Mouse (Mus musculus) embryo, embryonic 11.5 days (tissue): ENCODE measurements at regions not wholly inside any gene's neighbourhood (a gene's known extent, or its start where the extent isn't known, plus 50 kb on each side); places are given as distances from the start of the nearest gene placed in this dataset.
A peak's percentile ranks its signal among the peaks of the same experiment; 100 is the strongest.
"Not testable (repeated sequence)": the region's sequence is repeated elsewhere in the genome, so short reads cannot be mapped to it uniquely, and the experiment has no call there.

ENCODE experiments used
- DNase-seq: peaks from one replicate; pipeline ENCODE4 v3.0.0-alpha.2; 2012; ENCODE audit warnings: low read depth, low spot score

DNA sequence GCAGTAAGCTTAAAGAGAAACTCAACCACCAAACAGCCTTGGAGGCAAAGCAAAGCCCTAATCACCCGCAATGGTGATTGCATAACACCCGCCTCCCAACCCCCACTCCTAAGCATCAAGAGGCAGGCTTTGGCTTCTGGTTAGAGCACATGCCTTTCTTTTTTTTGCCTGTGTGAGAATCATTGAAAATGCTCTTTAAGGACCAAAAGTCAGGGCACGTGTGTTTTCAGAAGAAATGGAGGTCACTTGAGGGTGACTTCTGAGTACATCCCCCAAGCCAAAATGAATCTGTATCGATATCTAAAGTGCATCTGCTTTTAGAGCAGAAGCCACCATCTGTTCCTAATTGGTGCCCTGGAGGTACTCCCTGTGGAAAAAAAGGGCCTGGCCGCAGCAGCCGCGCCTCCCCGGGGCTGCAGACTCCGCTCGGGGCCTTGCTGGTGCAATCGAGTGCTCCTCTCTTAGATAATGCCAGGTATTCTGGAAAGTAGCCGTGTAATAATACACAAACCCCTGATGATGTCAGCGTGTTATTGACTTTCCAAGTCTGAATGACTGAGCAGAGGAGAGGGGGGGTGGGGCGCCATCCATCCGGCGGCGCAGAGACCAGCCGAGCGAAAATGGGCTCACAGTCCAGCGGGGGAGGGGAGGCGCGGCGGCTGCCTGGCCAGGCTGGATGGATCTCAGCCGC is 140.7 kb upstream of the Tbl1xr1 start:
- DNase-seq = peak; percentile 92

DNA sequence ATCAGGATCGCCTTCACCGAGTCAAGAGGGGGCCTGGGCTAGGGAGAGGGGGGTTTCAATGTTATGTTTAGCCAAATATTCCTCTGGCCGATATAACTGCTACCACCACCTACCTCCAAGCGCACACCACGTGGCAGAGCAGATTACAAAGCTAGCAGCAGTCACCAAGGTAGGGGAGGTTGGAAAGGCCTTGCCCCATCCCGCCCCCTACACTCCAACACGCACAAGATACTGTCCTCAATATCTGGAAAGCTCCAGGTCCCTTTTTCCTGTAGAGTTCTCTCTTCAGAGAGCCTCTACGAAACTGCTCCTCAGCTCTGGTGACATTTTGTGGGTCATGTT is 140.2 kb upstream of the Tbl1xr1 start:
- no peak for DNase-seq

DNA sequence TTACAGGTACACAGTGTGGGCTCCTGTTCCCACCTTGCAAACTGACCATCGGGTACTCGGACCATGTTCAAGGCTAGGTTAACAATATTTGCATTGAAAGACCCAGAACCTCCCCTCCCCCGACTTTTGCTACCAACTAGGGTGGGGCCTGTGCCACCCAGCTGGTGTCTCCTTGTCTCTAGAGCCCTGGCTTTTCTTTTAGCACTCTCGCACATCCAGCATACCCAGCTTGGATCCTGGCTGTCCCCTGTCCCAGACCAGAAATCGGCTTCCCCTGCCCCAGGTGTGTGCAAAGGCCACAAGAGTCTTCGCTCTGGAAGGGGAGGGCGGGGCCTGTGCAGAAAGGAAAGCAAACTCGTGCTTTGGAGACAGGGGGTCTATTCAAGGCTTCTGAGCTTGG is 139.8 kb upstream of the Tbl1xr1 start:
- DNase-seq = no peak

DNA sequence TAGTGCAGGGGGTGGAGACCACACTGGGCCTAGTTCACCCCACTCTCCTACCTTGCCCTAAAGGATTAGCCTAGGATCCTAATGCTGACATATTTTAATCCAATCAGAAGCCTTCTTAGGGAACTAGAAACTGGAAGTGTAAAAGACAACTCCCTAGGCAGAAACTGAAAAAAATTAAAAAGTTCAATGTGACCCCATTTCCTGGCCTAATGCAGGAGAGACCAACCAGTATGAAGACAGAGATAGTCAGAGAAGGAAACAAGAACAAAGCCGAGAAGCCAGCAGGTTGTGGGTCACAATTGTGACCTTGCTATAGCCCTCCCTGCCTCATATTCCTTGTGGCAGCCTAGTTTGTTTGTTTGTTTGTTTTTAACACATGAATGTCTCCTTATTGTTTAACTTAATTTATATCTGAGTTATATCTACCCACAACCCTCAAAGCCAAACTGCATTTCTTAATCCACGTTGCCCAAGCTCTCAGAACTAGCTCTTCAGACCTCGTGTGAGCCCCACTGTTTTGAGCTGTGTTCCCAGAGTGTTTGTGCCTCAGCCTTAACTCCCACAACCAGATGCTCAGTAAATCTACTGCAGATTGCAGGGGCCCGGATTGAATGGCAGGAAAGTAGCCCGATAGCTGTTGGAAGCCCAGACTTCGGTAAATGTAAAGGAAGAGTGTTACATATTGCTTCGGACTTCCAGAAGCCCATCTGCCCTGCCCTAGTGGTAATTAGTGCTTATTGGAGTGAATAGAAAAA is 139.0 kb upstream of the Tbl1xr1 start:
- no peak for DNase-seq

DNA sequence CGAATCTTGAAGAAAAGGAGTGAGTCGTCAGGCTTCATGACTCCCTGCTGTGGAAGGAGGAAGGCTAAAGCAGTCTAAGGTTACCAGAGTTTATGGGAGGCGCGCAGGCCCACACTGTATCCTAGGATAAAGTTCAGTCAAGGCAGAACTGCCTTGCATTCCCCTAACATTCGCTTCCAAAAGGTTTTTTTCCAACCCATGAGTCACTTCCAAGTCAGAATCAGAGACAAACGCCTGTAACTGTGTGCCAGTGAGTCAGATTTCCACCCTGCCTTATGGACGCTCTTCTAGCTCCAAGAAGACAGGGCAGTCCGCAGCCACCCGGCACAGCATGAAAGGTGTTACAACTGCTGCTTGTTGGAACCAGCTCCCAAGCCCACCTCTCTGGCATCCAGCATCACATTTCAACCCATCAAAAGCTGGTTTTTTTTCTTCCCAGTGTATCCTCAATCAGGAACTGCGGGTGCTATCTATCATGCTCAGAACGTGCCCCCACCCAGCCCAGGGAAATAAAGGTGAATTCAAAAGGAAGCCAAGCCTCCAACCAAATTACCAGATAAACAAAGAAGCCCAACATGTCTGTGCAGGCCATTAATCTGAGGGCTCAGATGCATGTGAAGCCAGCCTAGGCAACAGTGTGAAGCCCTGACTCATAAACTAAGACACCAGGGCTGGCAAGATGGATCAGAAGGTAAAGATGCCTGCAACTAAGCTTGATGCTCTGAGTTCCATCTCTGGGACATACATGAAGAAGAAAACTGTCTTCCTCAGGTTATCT is 138.2 kb upstream of the Tbl1xr1 start:
- DNase-seq = no peak

DNA sequence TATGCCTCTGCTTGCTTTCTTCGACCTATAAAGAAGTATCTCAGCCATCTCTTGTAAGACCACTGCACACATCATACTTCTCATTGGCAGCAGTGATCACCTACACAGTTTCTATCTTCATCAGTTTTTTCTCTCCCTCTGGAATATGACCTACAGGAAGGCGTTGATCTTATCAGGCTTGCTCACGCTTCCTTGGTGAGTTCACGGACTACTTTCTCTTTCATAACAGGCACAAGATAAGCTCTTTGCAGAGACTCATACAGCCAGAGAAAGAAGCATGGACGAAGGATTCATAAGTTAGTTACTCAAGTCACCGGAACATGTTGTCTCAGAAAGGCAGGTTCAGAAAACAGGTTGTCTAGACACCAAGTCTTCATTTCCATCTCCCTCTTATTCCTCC is 136.7 kb upstream of the Tbl1xr1 start:
- no peak for DNase-seq

DNA sequence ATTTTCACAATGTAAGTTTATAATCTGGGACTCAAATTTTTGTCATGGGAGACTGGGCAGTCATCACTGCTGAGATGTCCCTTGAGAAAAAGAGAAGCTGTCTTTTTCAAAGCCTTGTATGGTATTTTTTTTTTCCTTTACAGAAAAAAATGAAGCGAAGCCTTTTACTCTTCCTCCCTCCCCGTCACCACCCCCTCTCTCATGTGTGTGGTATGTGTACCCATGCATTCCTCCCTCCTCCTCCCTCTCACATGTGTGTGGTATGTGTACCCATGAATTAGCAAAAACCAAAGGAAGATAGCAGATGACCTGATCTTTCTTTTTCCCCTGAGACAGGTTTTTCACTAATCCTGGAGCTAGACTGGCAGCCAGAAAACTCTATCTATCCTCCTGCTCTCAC is 134.9 kb upstream of the Tbl1xr1 start:
- DNase-seq = no peak

DNA sequence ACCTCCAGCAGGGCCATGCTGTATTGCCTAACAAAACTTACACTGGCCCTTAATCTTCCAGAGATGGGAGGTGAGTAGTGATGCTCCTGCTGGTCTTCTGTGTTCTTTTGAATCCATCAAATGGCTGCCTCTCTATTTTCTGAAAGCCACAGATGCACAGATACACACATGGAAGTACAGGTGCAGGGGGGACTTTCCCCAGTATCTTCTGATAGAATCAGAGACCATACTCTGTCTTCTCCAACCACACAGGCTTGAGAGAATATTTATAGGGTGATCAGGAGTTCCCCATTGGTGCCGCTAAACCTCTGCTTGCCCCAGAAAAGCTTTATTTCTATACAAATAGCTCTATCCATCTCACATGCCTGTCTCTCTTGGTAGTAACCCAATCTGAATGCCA is 133.5 kb upstream of the Tbl1xr1 start:
- no peak for DNase-seq

DNA sequence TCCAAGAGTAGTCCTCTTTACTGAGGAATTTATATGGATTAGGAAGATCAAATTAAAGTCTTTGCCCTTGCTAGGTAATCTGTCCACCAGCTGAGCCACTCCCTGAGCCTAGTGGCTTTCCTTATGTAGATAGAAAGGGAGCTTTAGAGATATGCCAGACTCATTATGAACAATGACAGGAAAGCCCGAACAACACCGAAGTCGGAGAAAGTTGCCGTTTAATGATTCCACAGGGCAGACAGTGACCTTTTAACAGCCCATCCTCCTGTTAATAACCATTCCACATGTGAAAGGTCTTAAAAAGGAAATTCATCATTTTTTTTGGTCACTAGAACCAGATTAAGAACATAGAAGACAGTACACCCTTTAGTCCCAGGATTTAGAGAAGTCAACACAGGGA is 130.7 kb upstream of the Tbl1xr1 start:
- DNase-seq = no peak

DNA sequence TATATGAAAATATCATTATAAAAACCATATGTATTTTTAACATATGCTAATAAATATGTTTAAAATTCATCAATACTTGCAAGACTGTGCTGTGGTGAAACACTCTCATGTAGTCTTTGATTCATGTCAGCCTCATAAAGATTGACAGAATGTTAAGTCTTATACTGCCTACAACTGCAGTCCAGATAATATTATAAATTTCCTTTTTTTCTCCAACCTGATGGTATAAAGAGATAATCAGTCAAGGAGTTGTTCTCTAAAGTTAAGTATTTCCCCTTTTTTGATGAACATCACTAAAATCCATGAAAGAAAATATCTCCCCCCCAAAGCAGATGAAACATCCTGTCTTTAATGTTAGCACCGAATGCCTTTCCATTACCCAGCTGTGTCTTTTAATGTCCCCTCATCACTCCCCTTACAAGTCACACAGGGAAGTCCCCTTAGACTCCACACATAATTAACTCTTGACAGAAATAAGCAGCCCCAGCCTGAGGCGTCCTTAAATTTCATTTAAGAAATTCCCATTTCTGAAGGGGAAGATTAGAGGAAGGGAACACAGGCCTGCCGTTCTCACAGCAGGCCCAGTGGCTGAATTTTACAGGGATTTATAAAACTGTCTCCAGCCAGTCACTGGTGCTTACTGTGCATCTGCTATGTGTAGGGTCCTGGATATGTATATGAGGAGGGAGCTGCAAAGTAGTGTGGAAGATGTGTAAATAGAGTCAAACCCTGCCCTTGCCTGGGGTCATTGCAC is 129.0 kb upstream of the Tbl1xr1 start:
- DNase-seq = no peak

DNA sequence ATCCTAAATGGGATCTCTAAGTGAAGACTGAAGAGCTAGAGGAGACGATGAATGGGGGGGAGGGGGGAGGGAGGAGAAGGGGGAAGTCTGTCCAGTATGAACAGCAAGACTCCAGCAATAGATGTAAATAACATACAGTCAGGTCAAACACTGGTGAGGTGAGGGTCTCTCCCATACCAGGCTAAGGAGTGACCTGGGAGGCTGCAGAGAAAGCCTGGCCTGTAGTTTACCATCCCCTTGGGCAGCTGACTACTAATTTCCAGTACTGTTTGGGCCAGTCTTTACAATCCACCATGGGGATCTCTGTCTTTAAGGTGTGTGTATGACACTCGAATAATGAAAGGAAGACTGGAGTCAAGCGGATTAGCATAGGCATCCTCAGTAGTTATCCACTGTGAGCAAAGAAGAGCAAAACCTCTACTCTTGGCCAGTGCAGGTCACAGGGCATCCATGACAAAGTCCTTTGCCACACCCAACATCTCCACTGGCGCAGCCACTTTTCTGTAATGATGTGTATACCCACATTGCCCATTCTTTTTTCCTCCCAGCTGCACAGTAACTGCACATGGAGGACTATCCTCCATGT is 128.3 kb upstream of the Tbl1xr1 start:
- no peak for DNase-seq

DNA sequence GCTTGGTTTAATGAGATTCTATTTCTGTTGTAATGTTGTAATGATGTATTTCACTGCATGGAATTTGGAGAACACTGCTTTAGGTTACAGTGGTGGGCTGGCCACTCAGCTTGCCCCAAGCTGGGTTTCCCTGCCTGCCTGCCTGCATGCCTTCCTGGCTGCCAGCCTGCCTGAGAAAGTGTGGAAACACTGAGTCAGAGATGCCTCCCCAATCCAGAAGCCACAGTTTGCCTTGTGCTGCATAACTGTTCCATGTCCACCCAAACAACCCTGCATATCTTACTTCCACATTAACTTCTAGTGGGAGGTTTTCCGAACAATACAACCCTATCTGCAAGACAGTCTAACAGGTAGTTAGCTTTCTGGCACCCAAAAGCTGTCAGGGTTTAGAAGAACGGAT is 127.0 kb upstream of the Tbl1xr1 start:
- DNase-seq = no peak

DNA sequence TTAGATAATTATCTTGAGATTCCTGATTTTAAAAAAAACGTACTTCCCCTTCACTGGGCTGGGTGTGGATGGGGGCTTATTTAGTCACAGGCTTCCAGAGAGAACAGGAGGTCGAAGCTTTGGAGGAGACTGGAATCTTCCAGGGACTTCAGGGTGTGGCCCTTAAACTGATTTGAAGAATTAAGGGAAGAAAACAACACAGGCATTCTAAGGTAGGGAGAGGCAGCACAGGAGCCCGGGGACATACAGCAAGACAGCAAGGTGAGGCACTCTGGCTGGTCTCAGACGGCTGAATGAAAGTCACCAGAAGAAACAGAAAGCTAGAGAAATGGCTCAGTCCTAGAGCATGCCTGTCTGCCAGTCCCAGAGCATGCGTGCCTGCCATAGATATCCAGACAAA is 125.9 kb upstream of the Tbl1xr1 start:
- no peak for DNase-seq

DNA sequence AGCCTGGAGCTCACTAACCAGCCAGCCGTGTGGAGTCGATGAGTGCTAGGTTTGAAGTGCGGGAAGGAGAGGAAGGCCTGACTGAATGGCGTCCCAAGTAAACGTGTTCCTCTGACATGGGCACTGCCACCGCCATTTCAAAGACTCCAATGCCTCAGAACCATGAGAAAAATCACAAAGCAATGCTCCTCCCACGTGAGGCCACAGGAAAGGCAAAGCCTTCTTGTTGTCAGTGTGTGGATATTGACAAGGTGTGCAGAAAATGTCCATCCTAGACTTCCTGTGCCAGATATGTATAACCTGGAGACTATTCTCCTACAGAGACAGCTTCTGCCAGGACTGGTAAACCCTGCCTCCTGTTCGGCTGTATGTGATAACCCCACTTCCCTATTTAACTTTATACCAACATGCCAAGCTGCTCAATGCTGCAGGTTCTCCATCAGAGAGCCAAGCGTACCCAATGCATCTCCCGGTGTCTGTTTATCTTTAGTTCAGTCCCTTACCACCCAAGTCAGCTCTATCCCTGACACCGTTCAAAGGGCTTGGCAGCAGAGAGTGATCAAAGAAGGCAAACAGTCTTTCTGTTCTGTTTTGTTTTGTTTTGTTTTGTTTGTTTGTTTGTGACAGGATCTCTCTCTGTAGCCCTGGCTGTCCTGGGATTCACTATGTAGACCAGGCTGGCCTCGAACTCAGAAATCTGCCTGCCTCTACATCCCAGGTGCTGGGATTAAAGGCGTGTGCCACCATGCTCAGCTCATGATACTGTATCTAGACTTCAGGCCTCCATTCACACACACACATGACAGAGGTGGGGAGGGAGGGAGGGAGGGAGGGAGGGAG is 124.8 kb upstream of the Tbl1xr1 start:
- DNase-seq = no peak

DNA sequence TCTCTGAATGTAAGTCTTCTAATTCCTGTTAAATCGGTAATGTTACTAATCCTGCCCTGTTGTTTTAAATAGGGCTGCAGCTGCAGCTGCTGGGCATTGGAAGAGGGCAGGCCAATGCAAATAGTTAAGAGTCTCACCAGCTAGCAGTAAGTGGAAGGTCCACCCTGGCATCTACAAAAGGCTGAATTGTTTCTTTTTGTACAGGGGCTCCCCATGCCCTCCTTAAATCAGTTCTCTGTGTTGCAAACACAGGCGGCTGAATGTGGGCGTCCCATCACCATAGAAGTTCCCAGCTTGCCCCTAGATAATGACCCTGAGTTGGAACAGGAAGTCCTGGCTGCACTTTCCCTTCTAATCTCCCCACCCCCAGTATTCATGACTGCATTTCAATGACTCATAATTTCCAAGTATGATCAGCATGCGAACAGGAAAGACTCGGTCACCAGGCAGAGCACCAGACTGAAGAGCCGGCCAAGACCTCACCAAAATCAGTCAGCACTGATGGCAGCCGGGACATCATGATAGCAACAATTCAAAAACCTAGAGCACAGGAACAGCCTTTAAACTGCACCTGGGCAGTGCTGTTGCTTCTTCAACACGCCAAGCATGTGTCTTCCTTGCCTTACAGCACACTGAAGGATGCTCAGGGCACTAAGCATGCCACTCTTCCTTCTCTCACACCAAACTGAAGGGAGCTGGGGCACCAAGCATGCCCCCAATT is 123.6 kb upstream of the Tbl1xr1 start:
- no peak for DNase-seq

DNA sequence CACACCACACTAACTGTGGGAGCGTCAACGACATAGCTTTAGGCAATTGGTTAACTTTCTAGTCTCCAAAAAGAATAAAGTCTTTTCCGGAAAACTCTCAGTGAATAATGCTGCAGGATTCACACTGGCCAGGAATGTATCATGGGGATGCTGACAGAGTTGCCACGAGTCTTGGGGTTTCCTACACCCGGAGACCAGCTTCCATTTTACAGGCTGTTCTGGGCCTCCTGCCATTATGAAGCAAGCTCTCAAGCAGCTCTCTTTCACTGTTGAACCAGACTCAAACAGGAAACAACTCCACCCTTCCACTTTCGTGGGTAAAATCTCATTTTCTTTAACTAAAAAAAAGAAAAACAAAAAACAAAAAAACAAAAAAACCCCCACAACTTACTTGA is 123.0 kb upstream of the Tbl1xr1 start:
- DNase-seq = no peak

DNA sequence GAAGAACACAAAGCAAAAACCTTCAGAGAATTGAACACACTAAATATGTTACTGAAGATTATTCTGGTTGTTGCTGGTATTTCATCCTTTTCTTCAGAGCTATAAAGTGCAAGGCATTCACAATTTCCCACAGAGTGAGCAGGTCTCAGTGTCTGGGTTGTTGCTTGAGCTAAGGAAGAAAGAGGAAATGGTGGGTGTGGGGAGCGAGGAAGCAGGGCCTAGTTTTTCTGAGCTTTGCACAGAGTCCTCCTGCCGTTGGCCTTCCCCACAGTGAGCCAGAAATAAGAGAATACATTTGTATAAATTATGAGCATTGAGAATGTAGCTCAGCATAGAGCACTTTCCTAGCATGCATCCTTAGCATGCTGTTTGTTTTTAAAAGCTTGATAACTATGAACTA is 120.8 kb upstream of the Tbl1xr1 start:
- no peak for DNase-seq

DNA sequence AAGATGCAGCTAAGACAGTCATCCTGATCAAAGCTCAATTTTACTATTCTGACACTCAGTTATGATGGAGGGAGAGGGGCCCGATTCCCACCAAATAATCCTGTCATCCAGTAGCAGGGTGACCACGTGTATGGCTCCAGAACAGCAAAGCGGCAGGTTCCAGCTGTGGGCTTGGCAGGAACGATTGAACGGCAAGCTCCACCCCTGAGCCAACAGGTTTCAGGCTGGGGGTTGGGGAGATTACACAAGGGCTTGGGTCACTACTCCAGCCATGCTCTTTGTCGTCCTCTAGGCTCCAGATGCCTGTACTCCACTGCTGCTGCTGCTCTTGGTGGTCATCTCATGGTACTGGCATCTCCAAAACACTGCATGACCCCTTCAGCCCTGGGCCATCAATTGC is 119.3 kb upstream of the Tbl1xr1 start:
- not testable (repeated sequence) for DNase-seq

DNA sequence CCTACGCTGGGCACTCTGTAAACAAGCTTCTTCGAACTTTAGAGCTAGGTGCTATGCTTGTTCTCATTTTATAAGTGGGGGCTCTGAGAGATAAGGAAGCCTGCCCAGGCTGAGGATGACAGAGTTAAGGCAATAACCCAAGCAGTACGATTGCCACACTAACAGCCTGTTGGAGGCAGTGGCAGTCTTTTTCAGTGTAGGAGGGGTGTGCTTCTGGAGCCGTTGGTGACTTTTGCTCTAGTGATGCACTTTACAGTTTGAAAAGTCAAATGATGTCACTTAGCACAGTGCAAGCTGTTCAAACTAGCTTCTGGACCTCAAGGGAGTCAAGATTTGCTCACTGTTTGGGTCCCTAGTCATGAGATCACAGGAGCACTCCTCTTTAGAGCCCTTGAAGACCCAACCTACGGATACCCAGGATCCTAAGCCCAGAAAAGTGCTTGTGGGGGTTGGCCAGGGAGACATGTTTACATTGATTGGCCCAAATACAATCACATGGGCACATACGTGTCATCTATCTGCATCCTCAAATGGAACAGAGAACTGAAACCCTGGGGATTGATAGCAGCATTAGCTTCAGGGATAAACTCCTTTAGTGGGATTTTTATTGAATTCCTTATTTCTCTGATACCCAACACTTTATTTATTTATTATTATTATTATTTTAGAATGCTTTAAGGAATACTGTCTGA is 117.7 kb upstream of the Tbl1xr1 start:
- DNase-seq = no peak

DNA sequence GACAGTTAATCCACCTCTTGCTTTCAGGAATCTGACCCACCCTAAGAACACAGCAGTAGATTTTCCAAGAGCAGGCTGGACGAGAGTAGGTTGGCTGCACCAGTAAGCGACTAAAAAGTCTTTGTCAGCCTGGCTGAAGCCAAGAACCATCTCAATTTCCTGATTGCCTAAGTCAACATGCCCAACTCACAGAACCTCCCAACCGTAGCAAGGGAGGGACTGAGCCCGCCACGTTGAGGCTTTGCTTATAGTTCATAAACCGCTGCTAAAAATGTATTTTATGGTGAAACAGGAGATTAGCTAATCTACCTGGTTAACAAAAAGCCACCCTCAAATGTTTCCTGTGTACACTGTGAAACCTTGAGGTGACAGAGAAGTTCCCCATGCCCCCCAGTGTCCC is 115.4 kb upstream of the Tbl1xr1 start:
- DNase-seq = no peak
